Comparison of ENCODE assay signal across 14 mouse cellular contexts in genomic region chr16:77469903-77470302, GRCm38 (mm10).
"Had no signal": no experiment of that assay in that cellular context is flagged by ENCODE, and none has a peak within 500 bp of the region (broad histone marks: within the 10 kb centered on the region; RNA-seq: fewer than 3 reads in every experiment).

No protein-coding gene starts in this region.

- H3K9ac ChIP-seq: limb, embryonic 15.5 days; liver, embryonic 14.5 days; midbrain, embryonic 12.5 days; neural tube, embryonic 13.5 days had no signal

- ATAC-seq: midbrain, embryonic 16.5 days had no signal

- H3K4me3 ChIP-seq: limb, embryonic 15.5 days; midbrain, embryonic 12.5 days; neural tube, embryonic 13.5 days had no signal

- DNase-seq: kidney, adult 8-10 months; kidney, postnatal 36 days; layer of hippocampus, adult 9-11 months; layer of hippocampus, postnatal 36 days; lung, adult 18-20 months; retina, postnatal 1 day; thymus, adult 2 months; thymus, postnatal 25 days had no signal

- H3K4me1 ChIP-seq: limb, embryonic 15.5 days had no signal

- H3K4me2 ChIP-seq: limb, embryonic 15.5 days; midbrain, embryonic 12.5 days; neural tube, embryonic 13.5 days had no signal

- H3K9me3 ChIP-seq: limb, embryonic 15.5 days; midbrain, embryonic 12.5 days; neural tube, embryonic 13.5 days had no signal

- H3K27me3 ChIP-seq: limb, embryonic 15.5 days; midbrain, embryonic 12.5 days; neural tube, embryonic 13.5 days had no signal

- H3K27ac ChIP-seq: kidney, postnatal 0 days; limb, embryonic 15.5 days; liver, embryonic 14.5 days; midbrain, embryonic 12.5 days; neural tube, embryonic 13.5 days had no signal
